Mouse (Mus musculus) hindlimb bud, embryonic 11.5 days (tissue): Measurements from ENCODE around the gene Ugt1a10.
"Not testable (repeated sequence)": the region's sequence is repeated elsewhere in the genome, so short reads cannot be mapped to it uniquely, and the experiment has no call there.

ENCODE experiments used
- DNase-seq: peaks from one replicate; pipeline ENCODE4 v3.0.0-alpha.2; 2012; ENCODE audit warnings: low read depth, low spot score; ENCODE audit errors: extremely low spot score

Ugt1a10 gene

DNA sequence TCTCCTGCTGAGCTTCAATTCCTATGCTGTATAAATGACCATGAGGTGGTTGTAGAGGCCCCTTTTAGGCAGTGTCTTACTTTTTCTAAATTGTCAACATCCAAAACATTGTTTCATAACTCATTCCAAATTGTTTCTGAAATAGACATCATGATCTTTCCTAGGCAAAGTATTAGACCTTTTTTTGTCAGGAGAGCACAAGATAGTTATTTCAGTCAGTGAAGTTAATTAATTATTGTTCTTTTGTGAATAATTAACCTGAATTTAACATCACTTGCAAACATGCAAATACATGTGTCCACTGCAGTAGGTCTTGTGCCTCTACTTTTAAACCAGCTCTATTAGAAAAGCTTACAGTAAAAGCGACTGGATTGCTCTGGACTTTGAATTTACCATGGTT is at the start of gene Ugt1a10:
Gene Ugt1a10 (plus strand): TSS at position 301 of the 400 bp plus-strand sequence.
- no peak for DNase-seq

DNA sequence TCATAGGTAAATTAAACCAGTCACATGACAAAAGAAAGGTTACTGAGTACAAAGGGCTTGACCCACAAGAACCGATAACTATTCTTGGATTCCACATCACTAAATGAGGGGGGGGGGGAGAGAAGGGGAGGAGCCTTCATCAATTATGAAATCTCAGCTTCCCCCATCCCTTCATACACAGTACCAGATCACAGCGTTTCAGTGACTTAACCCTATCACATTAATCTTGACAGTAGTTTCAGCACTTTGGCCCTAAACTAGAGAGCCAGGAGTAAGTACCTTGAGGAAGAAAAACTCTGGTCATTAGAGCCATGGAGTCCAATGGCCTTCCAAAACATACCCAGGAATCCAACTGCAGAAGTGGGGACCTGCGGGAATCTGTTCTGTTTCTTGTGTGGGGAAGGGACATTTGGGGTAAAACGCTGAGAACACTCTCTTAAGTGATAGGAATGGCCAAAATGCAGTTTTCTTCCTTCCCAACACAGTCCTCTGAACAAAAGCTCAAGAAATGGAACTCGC is 47.4 kb upstream of the Ugt1a10 start:
- peak; percentile 22 for DNase-seq

DNA sequence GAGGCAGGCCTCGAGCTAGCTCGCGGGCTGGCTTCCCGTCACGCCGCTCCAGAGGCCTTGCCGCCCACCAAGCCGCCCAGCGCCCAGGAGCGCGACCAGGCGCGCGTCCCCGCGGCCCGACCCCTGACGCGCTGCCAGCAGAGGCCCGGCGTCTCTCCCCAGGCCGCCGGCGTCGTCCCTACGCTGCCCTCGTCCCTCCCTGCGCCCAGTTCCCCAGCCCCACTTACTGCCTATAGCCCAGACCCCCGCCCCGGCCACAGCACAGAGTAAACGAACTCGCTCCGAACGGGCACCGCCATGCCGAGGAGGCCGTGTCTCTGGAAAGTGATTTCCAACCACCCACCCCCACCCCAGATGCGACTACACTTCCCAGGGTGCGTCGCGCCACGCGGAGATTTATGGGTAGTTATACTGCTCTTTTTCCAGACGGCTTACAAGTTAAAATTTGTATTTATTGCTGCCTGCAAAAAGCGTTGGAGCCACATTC is 46.9 kb upstream of the Ugt1a10 start, which contains the start of gene Usp40:
Gene Usp40 (minus strand): TSS at position 341 of the 487 bp plus-strand sequence.
- DNase-seq, result peak; percentile 67

DNA sequence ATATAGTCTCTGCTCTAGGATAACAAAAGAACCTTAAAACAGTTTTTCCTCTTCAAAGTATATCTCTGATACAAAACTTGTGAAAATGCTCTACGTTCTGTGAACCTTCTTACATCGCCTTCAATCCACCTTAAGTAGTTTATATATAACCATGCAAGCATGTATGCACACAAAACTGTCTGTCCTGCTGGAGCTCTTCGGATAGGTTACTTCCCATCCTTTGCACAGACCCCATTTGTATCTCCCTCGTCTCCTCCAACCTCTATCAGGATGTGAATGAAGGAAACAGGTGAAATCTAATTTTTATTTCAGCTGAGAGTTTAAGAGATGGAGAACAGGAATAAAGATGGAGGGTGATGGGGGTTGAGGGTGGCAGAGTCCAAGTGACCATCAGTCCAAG is 46.5 kb upstream of the Ugt1a10 start:
- DNase-seq, result no peak

DNA sequence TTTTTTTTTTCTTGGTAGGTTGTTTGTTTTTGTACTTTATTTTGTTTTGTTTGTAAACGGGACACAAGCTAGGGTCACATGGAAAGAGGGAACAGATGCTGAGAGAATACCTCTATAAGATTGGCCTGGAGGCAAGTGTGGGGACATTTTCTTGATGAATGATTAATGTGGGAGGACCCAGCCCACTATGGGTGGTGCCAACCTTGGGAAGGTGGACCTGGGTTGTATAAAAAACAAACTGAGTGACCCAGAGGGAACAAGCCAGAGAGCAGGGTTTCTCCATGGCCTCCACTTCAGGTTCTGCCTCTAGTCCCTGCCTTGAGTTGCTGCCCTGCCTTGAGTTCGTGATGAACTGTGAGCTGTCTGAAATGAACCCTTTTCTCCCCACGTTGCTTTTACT is 45.7 kb upstream of the Ugt1a10 start:
- DNase-seq, result no peak

DNA sequence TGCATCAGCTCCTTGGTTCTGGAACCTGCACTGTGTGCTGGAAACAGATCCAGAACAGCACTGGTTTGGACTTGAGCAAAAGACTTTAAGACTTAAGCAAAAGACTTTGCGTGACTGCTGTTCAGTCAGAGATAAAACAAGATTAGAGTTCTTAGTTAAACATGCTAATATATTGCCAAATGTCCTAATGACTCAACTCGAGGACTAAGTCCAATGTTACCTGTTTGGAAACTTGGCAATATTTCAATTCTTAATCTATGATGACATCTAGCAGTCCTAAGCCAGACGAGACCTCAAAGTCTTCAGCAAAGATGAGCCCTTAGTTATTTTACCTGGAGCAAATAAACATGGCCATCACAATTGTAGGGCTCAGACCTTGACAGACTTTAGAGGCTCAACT is 41.5 kb upstream of the Ugt1a10 start:
- DNase-seq, result no peak

DNA sequence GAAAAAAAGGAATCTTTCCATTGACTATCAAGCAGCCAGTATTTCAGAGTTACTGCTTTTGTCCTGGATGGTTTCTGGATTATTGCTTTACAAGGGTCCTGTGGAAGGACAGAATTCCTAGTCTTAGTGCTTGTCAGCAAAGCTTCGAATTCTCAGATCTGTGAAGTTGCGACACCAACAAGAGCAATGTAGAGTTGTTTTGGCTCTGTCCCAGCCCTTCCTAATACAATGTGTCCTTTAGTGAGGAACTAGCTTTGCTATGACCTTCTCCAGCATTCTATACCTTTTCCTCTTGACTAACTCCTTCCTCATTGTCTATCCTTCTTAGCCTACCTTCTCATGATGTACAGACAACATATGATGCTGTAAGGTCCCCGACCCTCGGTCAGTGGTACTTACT is 41.0 kb upstream of the Ugt1a10 start:
- DNase-seq, result no peak

DNA sequence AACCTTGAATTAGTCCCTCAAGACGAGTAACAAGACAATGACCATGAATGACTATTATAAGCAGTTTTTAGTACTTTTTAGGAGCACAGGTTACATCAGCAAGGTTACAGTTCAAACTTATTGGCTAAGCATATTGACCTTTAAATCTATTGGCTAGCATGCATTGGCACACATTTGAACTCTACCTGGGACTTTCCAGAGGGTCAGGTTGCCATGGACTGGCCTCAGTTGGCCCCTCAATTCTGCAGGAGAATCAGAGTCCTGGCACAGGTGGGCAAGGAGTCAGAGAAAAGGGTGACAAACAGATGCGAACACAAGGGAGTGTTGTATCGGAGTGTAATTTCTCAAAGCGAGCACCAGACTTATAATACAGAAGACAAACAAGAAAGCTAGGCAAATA is 40.5 kb upstream of the Ugt1a10 start:
- no peak for DNase-seq

DNA sequence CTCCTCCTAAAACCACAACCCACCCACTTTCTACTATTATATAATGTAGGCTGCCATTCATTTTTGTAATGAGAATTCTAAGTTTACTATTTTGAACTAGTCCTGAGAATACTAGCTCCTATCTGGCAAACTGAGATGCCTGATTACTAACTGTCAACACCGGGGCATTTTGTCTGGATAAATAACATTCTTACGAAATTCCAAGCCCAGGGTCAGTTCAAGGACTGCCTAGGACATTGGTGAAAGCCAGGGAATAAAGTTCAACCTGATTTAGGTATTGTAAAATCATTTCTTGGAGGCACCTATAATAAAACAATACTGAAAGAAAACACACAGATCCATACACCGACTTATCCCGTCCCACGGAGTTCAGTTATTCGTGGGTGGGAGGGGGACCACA is 39.8 kb upstream of the Ugt1a10 start:
- DNase-seq, result no peak

DNA sequence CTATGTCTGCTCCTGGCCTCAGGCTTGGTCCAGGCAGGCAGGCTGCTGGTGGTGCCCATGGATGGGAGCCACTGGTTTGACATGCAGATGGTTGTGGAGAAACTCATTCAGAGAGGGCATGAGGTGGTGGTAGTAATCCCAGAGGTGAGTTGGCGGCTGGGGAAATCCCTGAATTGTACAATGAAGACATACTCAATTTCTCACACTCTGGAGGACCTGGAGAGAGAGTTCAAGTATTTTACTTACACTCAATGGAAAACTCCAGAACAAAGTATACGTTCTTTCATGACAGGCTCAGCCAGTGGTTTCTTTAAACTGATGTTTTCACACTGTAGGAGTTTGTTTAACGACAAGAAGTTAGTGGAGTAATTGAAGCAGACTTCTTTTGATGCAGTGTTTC is 29.9 kb upstream of the Ugt1a10 start:
- DNase-seq, result not testable (repeated sequence)

DNA sequence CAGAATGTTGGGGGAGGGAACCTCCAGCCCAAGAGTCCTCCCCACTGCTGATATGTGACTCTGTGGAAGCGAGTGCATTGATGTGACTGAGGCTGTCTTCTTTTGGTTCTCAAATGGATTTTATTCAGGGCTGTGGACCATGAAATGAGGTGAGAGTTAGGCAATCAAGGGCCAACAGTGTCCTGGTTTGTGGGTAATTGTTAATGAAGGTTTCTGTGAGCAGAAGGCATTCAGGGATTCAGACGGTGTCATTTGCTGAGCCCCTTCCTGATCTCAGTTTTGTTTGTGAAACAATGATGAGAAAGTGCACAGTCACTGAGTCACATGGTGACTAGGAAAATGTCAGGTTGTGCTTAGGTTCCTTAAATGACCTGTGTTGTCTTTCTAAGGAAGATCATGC is 12.1 kb upstream of the Ugt1a10 start:
- not testable (repeated sequence) for DNase-seq

DNA sequence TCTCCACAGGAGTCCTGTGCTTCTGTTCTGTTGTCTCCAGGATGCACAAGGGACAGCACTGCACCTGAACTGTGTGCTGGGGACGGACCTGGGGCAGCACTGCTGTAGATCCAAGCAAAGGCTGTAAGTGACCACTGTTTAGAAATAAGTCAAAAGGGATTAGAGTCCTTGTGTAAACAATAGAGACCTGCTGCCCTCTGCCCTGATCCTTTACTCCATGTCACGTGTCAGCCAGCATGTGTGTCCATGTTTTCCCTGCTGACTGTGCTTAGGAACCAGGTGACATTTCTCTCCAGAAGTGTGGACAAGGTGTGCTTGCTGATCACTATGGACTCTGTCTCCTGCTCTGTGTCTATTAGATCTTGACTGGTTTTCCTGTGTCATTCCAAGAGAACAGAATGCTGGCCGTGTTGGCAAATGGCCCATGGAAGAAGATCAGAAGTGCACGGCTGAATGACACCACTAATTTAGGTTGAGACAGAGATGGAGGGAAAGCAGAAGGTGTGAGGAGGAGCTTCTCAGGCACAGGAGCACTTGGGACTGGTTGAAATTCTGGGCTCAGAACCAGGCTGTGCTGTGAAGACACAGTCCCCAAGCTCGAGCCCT is 10.3 kb upstream of the Ugt1a10 start:
- DNase-seq, result not testable (repeated sequence)

DNA sequence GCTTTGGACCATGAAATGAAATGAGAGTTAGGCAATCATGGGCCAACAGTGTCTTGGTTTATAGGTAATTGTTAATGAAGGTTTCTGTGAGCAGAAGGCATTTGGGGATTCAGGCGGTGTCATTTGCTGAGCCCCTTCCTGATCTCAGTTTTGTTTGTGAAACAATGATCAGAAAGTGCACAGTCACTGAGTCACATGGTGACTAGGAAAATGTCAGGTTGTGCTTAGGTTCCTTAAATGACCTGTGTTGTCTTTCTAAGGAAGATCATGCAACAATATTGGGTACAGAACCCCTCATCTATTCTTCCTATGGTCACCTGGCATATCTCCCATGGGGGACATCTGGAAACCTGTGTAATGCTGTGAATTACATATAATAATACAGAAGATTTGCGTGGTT is 7.8 kb upstream of the Ugt1a10 start:
- not testable (repeated sequence) for DNase-seq

DNA sequence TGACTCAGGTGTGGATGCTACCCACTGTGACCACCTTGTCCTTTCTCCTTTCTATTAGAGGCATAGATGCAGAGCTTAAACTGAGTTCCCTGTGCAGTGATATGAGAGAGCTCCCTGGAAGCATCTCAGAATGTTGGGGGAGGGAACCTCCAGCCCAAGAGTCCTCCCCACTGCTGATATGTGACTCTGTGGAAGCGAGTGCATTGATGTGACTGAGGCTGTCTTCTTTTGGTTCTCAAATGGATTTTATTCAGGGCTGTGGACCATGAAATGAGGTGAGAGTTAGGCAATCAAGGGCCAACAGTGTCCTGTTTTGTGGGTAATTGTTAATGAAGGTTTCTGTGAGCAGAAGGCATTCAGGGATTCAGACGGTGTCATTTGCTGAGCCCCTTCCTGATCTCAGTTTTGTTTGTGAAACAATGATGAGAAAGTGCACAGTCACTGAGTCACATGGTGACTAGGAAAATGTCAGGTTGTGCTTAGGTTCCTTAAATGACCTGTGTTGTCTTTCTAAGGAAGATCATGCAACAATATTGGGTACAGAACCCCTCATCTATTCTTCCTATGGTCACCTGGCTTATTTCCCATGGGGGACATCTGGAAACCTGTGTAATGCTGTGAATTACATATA is 11.4 kb downstream of the Ugt1a10 start:
- DNase-seq, result not testable (repeated sequence)

DNA sequence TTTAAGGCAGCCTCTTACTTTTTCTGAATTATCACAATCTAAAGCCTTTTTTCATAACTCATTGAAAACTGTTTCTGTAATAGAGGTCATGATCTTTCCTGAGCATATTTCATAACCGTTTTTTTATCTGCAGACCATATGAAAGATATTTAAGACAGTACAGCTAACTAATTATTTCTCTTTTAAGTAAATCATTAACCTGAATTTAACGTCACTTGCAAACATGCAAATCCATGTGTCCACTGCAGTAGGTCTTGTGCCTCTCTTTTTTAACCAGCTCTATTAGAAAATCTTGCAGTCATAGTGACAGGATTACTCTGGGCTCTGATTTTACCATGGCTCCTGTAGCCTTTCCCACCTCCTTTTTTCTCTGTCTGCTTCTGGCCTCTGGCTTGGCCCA is 15.3 kb downstream of the Ugt1a10 start, which contains the start of gene Ugt1a9:
Gene Ugt1a9 (plus strand): TSS at position 306 of the 400 bp plus-strand sequence.
- DNase-seq, result no peak

DNA sequence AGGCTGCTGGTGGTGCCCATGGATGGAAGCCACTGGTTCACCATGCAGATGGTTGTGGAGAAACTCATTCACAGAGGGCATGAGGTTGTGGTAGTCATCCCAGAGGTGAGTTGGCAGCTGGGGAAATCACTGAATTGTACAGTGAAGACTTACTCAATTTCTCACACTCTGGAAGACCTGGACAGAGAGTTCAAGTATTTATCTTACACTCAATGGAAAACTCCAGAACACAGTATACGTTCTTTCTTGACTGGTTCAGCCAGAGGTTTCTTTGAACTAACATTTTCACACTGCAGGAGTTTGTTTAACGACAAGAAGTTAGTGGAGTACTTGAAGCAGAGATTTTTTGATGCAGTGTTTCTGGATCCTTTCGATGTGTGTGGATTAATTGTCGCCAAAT is 15.7 kb downstream of the Ugt1a10 start:
- DNase-seq, result no peak

DNA sequence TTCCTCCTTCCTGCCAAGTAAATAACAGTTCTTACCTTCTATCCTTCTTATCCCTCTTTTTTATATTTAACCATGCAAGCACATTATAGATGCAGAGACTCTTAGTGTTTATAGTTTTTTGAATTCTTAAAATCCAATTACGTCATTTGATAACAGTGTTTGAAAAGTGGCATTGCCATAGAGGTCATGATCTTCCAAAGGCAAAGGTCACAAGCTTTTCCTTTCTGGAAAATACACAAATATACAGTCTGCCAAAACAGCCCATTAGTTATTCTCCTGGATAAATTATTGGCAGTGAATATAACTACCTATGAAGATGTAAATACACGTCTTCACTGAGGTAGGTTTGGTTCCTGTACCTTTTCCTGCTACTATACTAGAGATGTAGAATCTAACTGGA is 19.3 kb downstream of the Ugt1a10 start:
- DNase-seq, result no peak

DNA sequence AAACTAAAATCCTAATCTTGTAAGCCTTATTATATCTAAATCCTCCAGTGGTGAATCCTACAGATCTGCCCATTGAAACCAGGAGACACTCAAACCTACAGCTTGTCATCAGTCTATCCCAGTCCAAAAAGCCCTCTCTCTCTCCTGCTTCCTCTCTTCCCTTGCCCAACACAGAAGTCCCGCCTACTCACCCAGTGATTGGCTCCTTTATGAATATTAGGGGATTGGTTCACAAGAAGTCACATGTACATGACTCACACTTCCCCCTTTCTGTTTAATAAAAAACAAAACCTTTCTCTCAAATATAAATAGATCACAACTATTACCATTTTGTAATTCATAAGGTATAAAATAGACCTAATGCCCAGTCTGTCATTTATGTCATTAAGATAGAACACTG is 21.9 kb downstream of the Ugt1a10 start:
- DNase-seq, result no peak

DNA sequence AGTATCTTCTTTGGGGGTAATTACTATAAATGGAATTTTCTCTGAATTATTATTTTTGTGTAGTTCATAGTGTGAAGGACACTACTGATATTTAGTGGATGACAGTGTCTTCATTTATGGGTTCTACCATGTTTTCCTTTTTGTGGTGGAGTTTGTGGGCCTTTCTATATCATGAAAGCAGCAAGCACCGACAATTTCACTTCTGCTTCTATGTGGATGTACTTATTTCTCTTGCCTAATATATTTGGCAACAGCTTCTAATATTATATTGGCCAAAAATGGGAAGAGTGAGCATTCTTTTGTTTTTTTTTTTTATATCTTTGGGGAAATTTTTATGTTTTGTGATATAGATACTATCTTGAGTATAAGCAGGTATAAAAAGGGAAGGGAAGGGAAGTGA is 26.5 kb downstream of the Ugt1a10 start:
- DNase-seq, result no peak

DNA sequence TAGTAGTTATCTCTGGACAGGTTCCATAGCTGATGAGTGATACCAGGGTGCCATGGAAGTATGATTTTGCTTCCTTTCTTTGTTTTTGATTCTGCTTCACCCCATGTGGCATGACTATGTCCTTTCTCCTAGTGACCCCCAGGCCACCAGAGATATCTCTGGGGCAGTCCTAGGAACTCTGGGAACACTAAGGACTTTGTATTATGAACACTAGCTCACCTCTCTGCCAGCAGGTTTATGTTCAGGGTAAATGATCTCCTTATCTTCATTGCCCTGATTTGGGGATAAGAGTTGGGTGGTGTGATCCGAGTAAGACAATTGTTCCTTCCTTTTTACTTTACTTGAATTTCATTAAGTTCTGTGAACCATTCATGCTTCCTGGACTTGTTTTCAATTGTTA is 30.9 kb downstream of the Ugt1a10 start:
- no peak for DNase-seq

DNA sequence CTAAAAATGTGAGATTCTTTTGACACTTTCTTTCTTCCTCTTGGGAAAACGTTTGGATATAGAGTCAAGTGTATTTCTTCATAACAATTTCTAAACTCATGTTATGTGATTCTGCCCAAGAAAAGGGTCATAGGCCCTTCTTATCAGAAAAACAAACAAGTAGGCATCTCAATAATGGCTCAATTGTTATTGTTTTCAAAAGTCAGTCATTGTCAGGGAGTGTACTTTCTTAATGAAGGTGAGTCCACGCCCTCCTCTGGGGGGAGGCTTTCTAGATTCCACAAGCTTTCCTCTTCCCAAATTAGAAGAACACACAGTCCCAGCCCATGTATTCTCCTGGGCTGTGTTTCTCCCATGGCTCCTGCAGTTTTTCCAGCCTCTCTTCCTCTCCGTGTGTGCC is 32.3 kb downstream of the Ugt1a10 start, which contains the start of gene Ugt1a8:
Gene Ugt1a8 (plus strand): TSS at position 301 of the 400 bp plus-strand sequence.
- no peak for DNase-seq

DNA sequence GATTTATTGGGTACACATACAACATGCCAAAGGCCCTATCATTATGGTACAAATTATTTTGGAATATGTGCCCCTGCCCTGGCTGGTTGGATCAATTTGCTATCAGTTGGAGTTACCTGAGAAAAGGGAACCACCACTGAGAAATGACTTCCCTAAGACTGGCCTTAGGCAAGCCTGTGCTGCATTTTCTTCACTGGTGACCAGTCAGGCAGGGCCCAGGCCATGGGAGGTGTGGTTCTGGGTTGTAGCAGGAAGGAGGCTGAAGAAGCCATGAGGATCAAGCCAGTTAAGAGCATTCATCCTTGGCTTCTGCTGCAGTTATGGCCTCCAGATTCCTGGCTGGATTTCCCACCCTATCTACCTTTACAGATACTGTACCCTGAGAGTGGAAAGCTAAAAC is 37.2 kb downstream of the Ugt1a10 start:
- DNase-seq, result no peak
